Mouse (Mus musculus) embryonic facial prominence, embryonic 13.5 days (tissue): ENCODE measurements around the gene Rgl2. TPM values are rescaled to one million over a fixed set of nuclear protein-coding genes. Genes with fewer than 3 reads are reported as not detected.

Source experiments
- ATAC-seq: fragments of 200-750 bp; cut with Nextera tagmentation; 2 replicates; pipeline ENCODE4 v1.8.0; 2017; ENCODE audit warnings: low read depth; ENCODE audit not compliant: insufficient number of reproducible peaks, insufficient read depth, low FRiP score, low TSS enrichment
- H3K27ac ChIP-seq: fragments of 300-500 bp; sonication (generic); 2 replicates; pipeline ENCODE4 v1.5.1; 2015; ENCODE audit warnings: moderate library complexity, mild to moderate bottlenecking, inconsistent platforms
- H3K27me3 ChIP-seq: fragments of 300-500 bp; sonication (generic); 2 replicates; pipeline ENCODE4 v1.6.1; 2015; ENCODE audit warnings: mild to moderate bottlenecking, inconsistent platforms
- H3K36me3 ChIP-seq: fragments of 300-500 bp; sonication (generic); 2 replicates; pipeline ENCODE4 v1.6.1; 2015; ENCODE audit warnings: mild to moderate bottlenecking, inconsistent platforms
- H3K4me1 ChIP-seq: fragments of 300-500 bp; sonication (generic); 2 replicates; pipeline ENCODE4 v1.6.1; 2015; ENCODE audit warnings: inconsistent platforms
- H3K4me2 ChIP-seq: fragments of 300-500 bp; sonication (generic); 2 replicates; pipeline ENCODE4 v1.6.1; 2015; ENCODE audit warnings: moderate library complexity, mild to moderate bottlenecking, inconsistent platforms
- H3K4me3 ChIP-seq: fragments of 300-500 bp; sonication (generic); 2 replicates; pipeline ENCODE4 v1.5.1; 2015; ENCODE audit warnings: mild to moderate bottlenecking, inconsistent platforms
- H3K9ac ChIP-seq: fragments of 300-500 bp; sonication (generic); 2 replicates; pipeline ENCODE4 v1.6.1; 2015; ENCODE audit warnings: mild to moderate bottlenecking, inconsistent platforms
- H3K9me3 ChIP-seq: fragments of 300-500 bp; sonication (generic); 2 replicates; pipeline ENCODE4 v1.6.1; 2016; ENCODE audit warnings: inconsistent platforms
- WGBS: fragments of 180-500 bp; shearing (Covaris S2); methylation state at CpG from one replicate; pipeline ENCODE4 v1.1.7; 2015; ENCODE audit warnings: mixed read lengths; 5-methylcytosine and 5-hydroxymethylcytosine counted together
- polyA plus RNA-seq: library from polyadenylated mRNA; unstranded; fragments of >200 nt; fragmentation: Nextera tagmentation; extraction: Ambion mirVana; gene quantifications from 2 replicates; pipeline ENCODE4 v1.2.1, GENCODE M21; 2015

The Rgl2 gene
- polyA plus RNA-seq, 1 experiment from 2014 or later = 61.2 TPM

DNA sequence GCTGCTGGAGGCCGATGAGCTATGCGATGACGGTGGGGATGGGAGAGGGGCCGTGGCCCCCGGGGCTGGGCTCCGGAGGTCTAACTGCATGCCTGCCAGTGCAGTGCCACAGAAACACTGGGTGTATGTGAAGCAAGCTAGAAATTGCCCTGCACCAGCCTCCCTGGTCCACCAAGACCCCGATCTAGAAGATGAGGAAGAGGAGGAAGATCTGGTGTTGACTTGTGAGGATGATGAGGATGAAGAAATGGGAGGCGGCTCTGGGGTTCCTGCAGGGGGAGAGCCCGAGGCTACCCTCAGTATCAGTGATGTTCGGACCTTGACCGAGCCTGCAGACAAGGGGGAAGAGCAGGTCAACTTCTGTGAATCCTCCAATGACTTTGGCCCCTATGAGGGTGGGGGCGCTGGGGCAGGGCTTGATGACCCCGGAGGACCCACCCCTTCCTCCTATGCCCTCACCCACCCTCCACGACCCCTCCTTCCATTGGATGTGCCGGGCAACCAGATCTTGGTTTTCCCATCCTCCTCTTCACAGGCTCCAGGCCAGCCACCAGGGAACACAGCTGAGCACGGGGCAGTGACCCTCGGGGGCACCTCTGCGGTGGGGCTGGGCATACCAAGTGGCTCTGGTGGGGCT is 11.6 kb upstream of the Rgl2 start:
- H3K4me3 ChIP-seq = peak overlapping the region; percentile 9; the same call in 1 of the 2 replicates
- 85% methylated on average over 18 of the region's 18 CpGs for WGBS
- H3K9ac ChIP-seq = no peak overlapping the region
- H3K9me3 ChIP-seq = no peaks in the 10 kb centered on the region
- peaks cover 48% of the 10 kb centered on the region for H3K4me1 ChIP-seq
- H3K27me3 ChIP-seq = no peaks in the 10 kb centered on the region
- H3K4me2 ChIP-seq = peak overlapping the region; percentile 99; the same call in 1 of the 2 replicates
- H3K36me3 ChIP-seq = peaks cover 37% of the 10 kb centered on the region
- ATAC-seq = no peak
- no peak overlapping the region for H3K27ac ChIP-seq

DNA sequence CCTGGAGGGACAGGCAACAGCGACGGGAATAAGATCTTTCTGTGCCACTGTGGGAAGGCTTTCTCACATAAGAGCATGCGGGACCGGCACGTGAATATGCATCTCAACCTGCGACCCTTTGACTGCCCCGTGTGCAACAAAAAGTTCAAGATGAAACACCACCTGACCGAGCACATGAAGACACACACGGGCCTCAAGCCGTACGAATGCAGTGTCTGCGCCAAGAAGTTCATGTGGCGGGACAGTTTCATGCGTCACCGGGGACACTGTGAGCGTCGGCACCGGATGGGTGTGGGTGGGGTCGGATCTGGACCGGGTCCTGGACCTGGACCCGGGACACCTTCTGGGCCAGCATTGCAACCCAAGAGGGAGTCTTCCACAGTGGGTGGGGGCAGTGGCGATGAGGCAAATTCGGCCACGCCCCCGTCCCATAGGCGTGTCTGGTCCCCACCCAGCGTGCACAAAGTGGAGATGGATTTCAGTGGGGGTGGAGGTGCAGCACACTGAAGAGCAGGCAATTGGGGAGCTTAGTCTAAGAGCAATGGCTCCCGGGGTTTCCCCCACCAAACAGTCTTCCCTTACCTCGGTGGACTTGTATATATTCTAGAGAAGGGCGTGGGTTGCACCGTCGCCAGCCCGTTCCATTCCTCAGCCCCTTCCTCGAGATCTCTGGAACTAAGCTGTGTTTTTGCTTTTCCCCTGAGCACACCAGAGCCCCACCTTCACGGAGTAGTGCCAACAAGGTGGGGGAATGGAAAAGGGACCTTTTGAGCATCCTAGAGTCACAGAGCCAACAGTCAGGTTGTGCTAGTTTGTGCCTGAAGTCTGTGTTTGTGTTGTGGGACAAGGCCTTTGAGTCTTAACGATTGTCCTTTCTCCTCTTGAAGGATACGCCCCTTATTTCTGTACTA is 10.8 kb upstream of the Rgl2 start:
- Histone ChIP-seq H3K4me3 (peak overlapping the region; percentile 68), H3K36me3 (peaks cover 30% of the 10 kb centered on the region), H3K9ac (no peak overlapping the region), H3K4me2 (peak overlapping the region; percentile 99), H3K27me3 (no peaks in the 10 kb centered on the region), H3K27ac (no peak overlapping the region), H3K9me3 (no peaks in the 10 kb centered on the region), H3K4me1 (peaks cover 48% of the 10 kb centered on the region)
- 61% methylated on average over 37 of the region's 37 CpGs for WGBS
- ATAC-seq = no peak

DNA sequence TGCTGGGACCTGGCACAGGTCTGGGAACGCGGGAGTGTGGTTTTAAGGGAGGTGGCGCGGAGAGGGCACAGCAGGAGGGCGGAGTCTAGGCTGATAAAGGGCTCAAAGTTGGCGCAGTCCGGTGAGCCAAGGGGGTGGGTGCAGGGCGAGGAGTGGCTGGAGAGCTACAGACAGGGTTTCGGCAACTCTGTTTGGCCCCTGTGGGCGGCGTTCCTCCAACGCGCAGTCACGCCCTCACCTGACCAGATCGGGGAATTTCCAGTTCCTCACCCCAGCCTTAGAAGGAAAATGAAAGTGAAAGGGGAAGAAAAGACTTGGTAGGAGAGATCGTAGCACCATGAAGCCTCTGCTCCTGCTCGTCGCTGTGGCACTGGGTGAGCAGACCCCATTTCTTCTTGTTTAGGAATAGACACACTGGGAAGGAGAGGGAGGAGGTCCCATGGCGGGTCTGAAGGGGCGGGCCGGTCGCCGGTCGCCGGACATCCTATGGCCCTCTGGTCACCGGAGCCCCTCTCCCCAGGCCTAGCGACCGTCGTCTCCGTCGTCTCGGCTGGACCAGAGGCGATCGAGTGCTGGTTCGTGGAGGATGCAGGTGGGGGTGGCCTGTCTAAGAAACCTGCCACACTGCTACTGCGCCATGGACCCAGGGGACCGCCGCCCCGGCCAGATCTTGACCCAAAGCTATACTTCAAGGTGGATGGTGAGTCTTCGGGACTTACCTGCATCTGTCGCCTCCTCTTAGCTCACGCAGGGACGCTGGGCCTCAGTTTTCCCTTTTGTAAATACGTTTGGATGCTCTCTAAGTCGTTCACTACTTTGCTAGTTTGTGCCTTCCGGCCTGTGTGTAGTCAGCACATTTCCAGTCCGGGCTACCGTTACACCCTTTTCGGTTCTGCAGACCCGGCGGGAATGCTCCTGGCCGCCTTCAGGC is 9.7 kb upstream of the Rgl2 start:
- Histone ChIP-seq H3K27me3 (no peaks in the 10 kb centered on the region), H3K4me2 (peak overlapping the region; percentile 99), H3K9ac (peak overlapping the region; percentile 78), H3K27ac (peak overlapping the region; percentile 69), H3K4me3 (peak overlapping the region; percentile 68), H3K9me3 (no peaks in the 10 kb centered on the region), H3K36me3 (peaks cover 19% of the 10 kb centered on the region), H3K4me1 (peaks cover 48% of the 10 kb centered on the region)
- ATAC-seq = no peak
- under 1% methylated on average over 52 of the region's 52 CpGs for WGBS

DNA sequence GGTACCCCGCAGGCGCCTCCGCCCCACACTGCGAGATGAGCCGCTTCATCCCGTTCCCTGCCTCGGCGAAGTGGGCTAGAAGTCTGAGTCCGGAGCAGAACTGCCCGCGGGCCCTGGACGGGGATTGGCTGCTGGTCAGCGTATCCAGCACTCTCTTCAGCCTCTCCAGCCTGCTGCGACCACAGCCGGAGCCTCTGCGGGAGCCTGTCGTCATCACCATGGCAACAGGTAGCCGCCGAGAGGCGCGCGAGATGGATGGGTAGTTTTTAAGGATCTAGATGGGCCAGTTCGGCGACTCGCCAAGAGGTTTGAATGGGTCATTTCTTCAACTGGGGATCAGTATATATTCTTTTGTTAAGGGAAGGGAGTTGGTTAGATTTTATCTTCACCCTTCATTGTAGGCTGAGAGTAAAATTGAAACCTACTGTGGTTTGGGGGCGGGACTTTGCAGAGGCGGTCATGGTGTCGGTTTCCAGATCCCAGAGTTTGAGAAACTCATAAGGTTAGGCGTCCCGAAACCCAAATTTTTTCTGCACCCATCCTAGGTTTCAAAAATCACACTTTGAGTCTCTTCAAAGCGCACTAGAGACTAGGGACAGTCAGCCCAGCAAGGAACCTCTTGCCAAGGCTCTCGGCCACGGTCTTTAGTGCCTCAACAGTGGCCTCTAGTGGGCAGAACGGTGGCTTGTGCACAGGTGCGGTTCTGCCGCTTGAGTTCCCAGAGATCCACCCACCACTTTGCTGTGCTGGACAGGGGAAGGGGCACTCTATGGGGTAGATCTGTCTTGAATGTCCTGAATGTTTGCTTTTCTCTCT is 8.9 kb upstream of the Rgl2 start:
- peaks cover 40% of the 10 kb centered on the region for H3K4me1 ChIP-seq
- under 1% methylated on average over 36 of the region's 36 CpGs for WGBS
- H3K9me3 ChIP-seq = no peaks in the 10 kb centered on the region
- H3K36me3 ChIP-seq = peaks cover 22% of the 10 kb centered on the region
- ATAC-seq = no peak
- H3K9ac ChIP-seq = peak overlapping the region; percentile 78
- peak overlapping the region; percentile 68 for H3K4me3 ChIP-seq
- peak overlapping the region; percentile 99 for H3K4me2 ChIP-seq
- no peaks in the 10 kb centered on the region for H3K27me3 ChIP-seq
- H3K27ac ChIP-seq = 0 out of 2 replicates have a peak overlapping the region, but pooled peaks have one; percentile 69

DNA sequence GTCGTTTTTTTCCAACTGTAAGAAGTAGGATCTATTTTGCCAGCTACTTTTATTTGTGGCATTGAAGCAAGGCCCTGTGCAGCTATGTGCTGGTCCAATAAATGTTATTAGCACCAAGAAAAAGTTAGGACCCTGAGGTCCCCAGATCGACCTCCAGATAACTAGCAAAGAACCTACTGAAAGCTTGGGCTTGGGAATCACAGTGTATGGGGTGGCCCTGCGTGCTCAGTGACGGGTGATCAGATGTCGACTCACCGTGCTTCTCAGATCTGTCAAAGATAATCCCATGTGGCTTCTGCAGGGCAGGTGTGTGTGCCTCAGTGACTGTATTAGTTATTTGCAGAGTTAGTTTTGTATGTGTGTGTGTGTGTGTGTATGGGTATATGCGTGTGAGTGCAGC is 8.0 kb upstream of the Rgl2 start:
- Histone ChIP-seq H3K27ac (no peak overlapping the region), H3K4me3 (peak overlapping the region; percentile 68; the same call in 1 of the 2 replicates)

DNA sequence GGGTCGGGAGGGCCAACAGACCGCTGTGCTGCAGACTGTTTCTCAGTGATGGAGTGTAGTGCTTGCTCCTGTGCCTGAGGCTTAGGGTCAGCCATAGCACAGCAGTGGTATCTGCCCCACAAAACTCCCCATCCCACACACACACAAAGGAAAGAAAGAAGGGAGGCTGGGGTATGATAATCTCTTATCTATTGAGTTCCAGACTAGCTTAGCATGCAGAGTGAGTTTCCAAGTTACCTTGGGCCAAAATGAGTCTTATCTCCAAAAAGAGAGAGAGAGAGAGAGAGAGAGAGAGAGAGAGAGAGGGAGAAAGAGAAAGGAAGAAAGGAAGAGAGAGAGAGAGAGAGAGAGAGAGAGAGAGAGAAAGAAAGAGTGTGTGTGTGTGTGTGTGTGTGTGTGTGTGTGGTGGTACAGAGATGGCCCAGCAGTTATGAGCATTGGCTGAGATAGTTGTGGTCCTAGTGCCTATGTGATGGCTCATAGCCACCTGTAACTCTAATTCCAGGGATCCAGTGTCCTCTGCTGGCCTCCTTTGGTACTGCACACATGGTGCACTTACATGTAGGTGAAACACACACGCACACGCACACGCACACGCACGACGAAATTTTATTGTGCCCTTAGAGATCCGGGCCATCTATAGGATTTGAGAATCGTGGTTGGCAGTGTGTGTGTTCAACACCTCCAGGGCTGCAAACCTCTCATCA is 4.6 kb upstream of the Rgl2 start:
- Histone ChIP-seq H3K27me3 (no peaks in the 10 kb centered on the region), H3K4me3 (no peak overlapping the region), H3K4me2 (no peak overlapping the region), H3K9ac (0 out of 2 replicates have a peak overlapping the region, but pooled peaks have one; percentile 16), H3K36me3 (peaks cover 28% of the 10 kb centered on the region), H3K9me3 (no peaks in the 10 kb centered on the region), H3K27ac (no peak overlapping the region), H3K4me1 (peaks cover 21% of the 10 kb centered on the region)
- WGBS = 84% methylated on average over 10 of the region's 10 CpGs
- no peak for ATAC-seq

More for the DNA sequence above, 8.0 kb upstream of the Rgl2 start:
- no peak for ATAC-seq
- H3K4me2 ChIP-seq = no peak overlapping the region
- H3K27me3 ChIP-seq = no peaks in the 10 kb centered on the region
- H3K36me3 ChIP-seq = peaks cover 31% of the 10 kb centered on the region
- H3K4me1 ChIP-seq = peaks cover 39% of the 10 kb centered on the region
- no peaks in the 10 kb centered on the region for H3K9me3 ChIP-seq
- 0 out of 2 replicates have a peak overlapping the region, but pooled peaks have one; percentile 21 for H3K9ac ChIP-seq
- 80% methylated on average over 7 of the region's 7 CpGs for WGBS

DNA sequence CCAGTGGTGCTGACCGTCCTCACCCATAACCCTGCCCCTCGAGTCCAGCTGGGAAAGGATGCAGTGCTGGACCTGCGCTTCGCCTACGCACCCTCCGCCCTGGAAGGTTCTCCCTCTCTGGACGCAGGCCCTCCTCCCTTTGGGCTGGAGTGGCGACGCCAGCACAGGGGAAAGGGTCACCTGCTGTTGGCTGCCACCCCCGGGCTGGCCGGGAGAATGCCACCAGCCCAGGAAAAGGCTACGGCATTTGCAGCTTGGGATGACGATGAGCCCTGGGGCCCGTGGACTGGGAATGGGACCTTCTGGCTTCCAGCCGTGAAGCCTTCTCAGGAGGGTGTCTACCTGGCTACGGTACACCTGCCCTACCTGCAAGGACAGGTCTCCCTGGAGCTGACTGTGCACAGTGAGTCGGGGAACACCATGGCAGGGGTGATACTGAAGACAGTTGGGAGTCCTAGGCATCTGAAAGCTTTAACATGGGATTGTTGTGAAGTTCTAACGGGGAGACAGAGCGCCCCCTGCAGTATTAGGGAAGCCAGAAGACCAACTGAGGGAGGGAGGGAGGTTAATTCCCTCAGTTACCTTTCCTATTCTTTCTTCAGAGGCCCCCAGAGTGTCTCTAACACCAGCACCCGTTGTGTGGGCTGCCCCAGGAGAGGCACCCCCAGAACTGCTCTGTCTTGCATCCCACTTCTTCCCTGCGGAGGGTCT is 3.8 kb upstream of the Rgl2 start:
- no peaks in the 10 kb centered on the region for H3K27me3 ChIP-seq
- ATAC-seq = no peak
- H3K27ac ChIP-seq = no peak overlapping the region
- peaks cover 15% of the 10 kb centered on the region for H3K4me1 ChIP-seq
- H3K36me3 ChIP-seq = peaks cover 28% of the 10 kb centered on the region
- H3K9me3 ChIP-seq = no peaks in the 10 kb centered on the region
- H3K9ac ChIP-seq = no peak overlapping the region
- WGBS = 82% methylated on average over 21 of the region's 21 CpGs
- H3K4me2 ChIP-seq = no peak overlapping the region
- no peak overlapping the region for H3K4me3 ChIP-seq

DNA sequence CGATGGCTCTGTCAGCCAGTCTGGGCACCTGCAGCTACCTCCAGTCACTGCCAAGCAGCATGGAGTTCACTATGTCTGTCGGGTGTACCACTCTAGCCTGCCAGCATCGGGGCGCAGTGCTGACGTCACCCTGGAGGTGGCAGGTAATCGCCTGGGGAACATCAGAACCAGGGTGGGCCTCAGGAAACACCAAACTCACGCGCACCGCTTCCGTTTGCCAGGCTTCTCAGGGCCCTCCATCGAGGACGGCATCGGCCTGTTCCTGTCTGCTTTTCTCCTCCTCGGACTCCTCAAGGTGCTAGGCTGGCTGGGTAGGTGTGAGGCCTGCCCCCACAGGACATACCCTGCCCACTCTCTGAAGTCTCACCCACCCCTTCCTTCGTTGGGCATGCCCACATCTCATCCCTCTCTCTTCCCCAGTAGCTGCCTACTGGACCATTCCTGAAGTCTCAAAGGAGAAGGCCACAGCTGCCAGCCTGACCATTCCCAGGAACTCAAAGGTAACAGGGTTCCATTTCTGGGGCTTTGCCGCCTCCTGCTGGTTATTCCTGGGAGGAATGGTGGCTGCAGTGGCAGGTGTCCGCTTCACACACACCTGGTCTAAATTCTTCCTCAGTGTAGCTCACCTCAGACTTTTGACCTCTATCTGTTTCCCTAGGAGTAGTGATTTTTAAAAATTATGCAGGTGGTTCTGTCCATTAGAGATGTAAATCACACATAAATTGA is 3.0 kb upstream of the Rgl2 start:
- Histone ChIP-seq H3K4me2 (no peak overlapping the region), H3K27ac (no peak overlapping the region), H3K9me3 (no peaks in the 10 kb centered on the region), H3K36me3 (peaks cover 28% of the 10 kb centered on the region), H3K27me3 (no peaks in the 10 kb centered on the region), H3K4me1 (peaks cover 16% of the 10 kb centered on the region), H3K9ac (no peak overlapping the region), H3K4me3 (no peak overlapping the region)
- 76% methylated on average over 17 of the region's 17 CpGs for WGBS
- no peak for ATAC-seq

DNA sequence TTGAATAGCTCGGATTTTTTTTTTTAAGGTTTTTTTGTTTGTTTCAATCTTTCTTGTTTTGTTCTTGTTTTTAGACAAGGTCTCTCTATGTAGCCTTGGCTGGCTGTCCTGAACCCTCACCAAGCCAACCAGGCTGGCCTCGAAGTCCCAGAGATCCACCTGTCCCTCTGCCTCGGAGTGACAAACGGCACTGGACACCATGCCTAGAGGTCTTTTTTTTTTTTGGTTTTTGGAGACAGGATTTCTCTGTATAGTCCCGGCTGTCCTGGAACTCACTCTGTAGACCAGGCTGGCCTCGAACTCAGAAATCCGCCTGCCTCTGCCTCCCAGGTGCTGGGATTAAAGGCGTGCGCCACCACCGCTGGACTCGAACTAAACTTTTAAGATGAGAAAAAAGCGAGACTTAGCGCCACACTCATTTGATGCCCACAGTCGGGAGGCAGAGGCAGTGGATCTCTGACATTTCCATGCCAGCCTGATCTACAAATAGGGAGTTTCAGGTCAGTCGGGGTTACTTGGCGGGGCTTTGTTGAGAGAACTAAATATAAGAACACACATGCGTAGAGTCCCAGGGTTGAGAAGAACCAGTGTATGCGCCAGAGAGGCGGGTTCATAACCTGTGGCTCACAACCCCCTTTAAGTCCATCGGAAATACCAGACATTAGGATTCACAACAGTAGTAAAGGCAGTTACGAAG is 944 bp upstream of the Rgl2 start:
- peaks cover 18% of the 10 kb centered on the region for H3K4me1 ChIP-seq
- peak overlapping the region; percentile 89 for H3K9ac ChIP-seq
- H3K4me3 ChIP-seq = peak overlapping the region; percentile 92
- WGBS = 60% methylated on average over 21 of the region's 21 CpGs
- H3K4me2 ChIP-seq = peak overlapping the region; percentile 99
- no peak for ATAC-seq
- H3K27ac ChIP-seq = no peak overlapping the region
- peaks cover 40% of the 10 kb centered on the region for H3K36me3 ChIP-seq
- H3K9me3 ChIP-seq = no peaks in the 10 kb centered on the region
- no peaks in the 10 kb centered on the region for H3K27me3 ChIP-seq
